Mouse (Mus musculus) embryonic stem cell, embryonic (primary cell): ENCODE results near the gene Slc6a3.

Experiments
- CTCF ChIA-PET, 4 experiments: fragments of 300-600 bp in 2 of 4; fragments of 350-600 bp in 2 of 4; sonication (Branson Sonifier 250); formaldehyde crosslinking; loops; one replicate each; lab custom pipeline; 2022; ENCODE audit warnings: inconsistent platforms in 2 of 4; lab: Charles Lee
- POLR2A ChIA-PET, 4 experiments: fragments of 300-600 bp in 2 of 4; fragments of 350-600 bp in 2 of 4; sonication (Branson Sonifier 250); formaldehyde crosslinking; loops; one replicate each; lab custom pipeline; 2022; ENCODE audit warnings: antibody characterized with exemption in 4 of 4, inconsistent platforms in 1 of 4; lab: Charles Lee

Gene Slc6a3

DNA sequence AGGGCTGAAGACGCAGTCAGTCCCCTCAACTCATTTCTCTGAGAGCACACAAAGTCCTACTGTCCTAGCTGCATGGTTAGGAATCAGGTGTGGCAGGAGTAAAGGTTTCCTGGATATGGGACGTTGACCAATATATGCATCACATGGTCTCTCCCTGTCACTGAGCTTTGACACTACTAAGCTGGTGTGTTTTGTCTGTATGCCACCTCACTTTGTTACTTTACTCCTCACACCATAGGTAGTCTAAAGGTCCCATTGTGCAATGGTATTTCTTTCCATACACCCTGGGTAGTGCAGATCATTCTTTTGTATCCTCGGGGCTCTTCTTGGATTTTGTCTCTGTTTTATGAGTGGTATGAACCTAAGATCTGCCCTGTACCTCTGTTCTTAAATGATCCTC is 2.8 kb upstream of the Slc6a3 start:
- ChIA-PET POLR2A (no interaction called here), CTCF (interaction anchor here in 1 of 4 experiments (0.6 kb wide), 1 partner anchor 31 kb away, joined by 9 read pairs; no protein-coding TSS in a partner anchor)

DNA sequence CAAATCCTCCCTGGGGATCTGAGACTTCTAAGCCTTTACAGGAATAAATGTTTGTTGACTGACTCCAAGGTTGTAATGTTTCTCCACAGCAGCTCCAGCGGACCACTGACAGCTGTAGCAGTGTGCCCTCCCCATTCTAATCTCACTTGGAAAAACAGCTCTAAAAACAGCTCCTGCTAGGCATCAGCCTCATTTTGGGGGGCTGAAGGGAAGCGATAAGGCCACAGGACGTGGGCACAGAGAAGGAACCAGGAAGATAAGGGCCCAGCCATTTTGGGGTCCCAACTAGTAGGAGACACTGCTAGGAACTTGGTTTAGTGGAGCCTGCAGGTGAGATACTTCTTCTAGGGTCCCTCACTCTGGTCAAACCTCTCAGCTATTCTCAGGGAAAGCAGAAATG is 1.3 kb upstream of the Slc6a3 start:
- POLR2A ChIA-PET: interaction anchor here in 1 of 4 experiments (0.6 kb wide), 1 partner anchor 70 kb away, joined by 4 read pairs; no protein-coding TSS in a partner anchor
- CTCF ChIA-PET: no interaction called here

DNA sequence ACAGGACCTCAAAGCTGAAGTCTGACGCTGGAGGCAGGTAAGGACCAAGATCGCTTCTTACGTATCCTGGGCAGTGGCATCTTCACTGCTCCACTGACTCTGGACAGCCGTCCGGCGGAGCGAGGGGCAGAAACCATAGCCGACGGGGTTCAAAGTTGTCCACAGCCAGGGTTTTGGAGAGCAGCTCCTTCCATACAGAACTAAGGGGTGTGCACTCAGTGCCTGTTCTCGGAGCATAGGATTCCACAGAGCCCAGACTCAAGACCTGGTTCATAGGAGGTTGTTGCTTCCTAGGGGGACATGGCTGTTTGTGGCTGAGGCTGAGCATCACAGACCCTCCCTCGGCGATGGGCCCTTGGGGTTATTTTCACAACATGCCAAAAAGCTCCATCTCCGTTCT is 277 bp downstream of the Slc6a3 start:
- POLR2A ChIA-PET: interaction anchor here in 2 of 4 experiments (0.8 to 1.4 kb wide), 8 partner anchors 8 to 97 kb away, joined by 3 to 4 read pairs (median 3); partner anchors contain the start of gene Tert (in 1 of the 2)
- CTCF ChIA-PET: interaction anchor here (0.5 to 1.2 kb wide), 8 partner anchors 9 to 281 kb away, joined by 3 to 15 read pairs (median 3); no protein-coding TSS in a partner anchor

DNA sequence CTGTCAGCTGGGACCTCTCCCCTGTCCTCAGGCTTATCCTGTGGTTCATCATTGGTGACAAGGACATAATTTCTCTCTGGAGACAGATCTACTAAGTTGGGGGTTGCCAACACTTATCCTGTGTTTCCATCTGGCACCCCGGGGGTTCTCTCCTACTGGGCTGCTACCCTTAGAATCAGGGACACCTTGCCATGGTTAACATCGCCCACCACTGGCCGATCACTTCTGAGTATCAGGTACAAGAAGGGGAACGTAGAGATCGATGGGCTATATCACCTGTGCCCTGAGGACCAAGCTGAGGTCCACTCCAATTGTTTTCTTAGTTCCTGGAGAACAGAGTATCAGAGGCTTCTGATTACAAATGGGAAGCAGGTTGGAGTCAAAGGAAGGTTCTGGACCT is 27.7 kb downstream of the Slc6a3 start:
- POLR2A ChIA-PET: no interaction called here
- CTCF ChIA-PET: no interaction called here

DNA sequence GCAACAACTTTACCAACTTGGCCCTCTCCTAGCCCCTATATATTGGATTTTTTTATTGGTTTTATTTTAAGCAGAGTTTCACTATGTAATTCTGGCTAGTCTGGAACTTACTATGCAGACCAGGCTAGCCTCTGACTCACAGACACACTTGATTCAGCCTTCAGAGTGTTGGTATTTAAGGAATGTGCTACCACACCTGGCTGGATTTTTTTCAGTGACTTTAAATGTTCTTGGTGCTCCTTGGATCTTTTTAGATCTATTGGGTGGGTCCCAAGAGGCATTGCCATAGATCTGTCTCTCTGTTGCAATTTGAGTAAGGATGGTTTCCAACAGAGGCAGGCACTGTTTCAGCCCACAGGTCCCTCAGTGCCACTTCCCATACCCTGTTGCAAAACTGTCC is 38.5 kb downstream of the Slc6a3 start:
- ChIA-PET POLR2A (no interaction called here), CTCF (no interaction called here)

DNA sequence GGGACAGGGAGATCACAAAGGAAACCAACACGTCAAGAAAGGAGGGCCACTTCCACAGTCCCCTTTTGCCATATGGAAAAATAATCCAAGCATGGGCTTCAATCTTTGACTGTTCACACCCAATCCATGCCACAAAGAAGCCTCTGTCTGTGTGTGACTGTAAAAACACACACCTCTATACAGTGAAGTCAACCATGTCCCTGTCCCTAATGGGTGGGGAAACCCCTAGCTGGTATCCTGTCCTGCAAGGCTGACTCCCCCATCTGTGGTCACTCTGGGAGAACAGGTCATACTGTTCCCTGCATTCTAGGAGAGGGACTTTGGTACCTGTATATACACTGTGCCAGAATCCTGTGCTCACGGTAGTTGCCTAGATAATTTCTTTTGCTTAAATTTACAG is 40.7 kb downstream of the Slc6a3 start:
- ChIA-PET POLR2A (no interaction called here), CTCF (no interaction called here)

DNA sequence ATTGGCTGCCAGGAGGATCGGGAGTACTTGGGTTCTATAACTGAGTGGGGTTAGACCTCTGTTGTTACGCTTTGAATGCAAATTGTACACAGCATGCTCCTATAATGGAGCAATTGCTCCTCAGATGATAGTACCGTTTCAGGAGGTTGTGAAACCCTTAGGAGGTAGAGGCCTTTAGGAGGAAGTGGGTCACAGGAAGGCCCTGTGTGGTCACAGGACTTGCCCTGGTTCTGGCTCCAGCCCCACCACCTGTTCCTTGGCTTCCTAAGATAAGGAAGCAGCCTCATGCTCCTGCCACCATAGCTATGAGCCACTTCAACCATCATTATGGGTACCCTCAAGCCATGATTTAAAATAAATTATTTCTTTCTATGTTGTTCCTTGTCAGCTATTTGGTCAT is 54.9 kb downstream of the Slc6a3 start:
- ChIA-PET POLR2A (no interaction called here), CTCF (interaction anchor here in 2 of 4 experiments (0.6 to 0.7 kb wide), 2 partner anchors 32 to 35 kb away, joined by 3 read pairs; no protein-coding TSS in a partner anchor)

DNA sequence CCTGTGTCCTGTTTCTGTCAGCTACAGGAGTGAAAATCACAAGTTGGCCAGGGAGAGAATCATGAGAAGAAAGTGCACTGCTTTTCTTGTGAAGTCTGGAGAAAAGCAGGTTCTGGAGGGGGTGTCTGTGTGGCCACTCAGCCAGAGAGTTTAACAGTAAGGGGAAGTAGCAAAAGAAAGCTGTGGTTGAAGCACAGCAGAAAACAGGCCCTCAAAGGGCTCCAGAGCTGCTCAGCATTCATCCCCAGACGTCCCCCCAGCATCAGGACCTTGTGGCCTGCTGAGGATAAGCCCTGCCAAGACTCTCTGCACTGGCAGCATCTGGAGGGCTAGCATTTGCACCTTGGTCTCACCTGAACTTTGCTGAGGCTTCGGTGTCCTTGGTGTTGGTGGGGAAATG is 56.0 kb downstream of the Slc6a3 start:
- ChIA-PET CTCF (no interaction called here), POLR2A (no interaction called here)

DNA sequence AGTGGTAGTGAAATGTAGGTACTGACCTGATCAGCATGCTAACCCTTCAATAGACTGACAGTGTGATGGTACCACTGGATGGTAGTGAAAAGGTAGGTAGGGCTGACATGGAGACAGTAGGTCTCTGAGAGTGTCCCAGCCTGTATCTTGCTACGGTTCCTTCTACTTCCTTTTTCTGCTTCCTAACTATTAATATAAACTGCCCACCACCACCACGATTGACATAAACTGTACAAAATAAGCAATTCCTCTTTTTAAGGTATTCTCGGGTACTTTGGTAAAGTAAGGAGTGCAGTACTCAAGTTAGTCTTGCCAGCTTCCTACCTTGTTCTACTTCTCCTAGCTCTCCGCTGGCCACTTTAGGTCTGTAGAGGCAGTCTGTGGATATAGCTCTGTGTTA is 59.7 kb downstream of the Slc6a3 start:
- POLR2A ChIA-PET: interaction anchor here in 1 of 4 experiments (0.7 kb wide), 1 partner anchor 700 kb away, joined by 3 read pairs; no protein-coding TSS in a partner anchor
- CTCF ChIA-PET: no interaction called here

DNA sequence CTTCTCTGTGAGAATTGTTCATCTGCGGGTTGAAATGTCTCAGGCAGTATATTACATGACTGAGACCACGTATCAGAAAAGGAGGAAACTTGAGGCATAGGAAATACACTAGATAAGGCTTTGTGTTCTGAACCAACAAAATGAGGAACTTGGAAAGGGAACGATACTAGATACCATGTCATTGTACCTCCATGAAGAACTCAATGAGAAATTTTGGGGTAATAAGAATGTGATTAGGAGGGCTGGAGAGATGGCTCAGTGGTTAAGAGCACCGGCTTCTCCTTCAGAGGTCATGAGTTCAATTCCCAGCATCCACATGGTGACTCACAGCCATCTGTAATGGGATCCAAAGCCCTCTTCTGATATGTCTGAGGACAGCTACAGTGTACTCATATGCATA is 63.7 kb downstream of the Slc6a3 start:
- POLR2A ChIA-PET: no interaction called here
- CTCF ChIA-PET: no interaction called here

DNA sequence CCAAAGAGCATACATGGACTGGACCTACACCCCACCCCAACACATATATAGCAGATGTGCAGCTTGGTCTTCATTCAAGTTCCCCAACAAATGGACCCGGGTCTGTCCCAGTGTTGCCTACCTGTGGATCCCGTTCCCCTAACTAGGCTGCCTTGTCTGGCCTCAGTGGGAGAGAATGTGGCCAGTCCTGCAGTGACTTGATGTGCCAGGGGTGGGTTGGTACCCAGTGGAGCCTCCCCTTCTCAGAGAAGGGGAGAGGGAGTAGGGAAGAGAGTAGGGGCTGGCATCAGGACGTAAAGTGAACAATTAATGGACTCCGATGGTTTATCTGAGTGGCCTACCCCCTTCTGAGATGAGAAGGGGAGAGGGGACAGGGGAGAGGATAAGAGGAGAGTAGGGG is 66.5 kb downstream of the Slc6a3 start:
- ChIA-PET POLR2A (interaction anchor here in 2 of 4 experiments (1.0 to 5.1 kb wide), 4 partner anchors 13 to 23 kb away, joined by 3 to 25 read pairs (median 4); partner anchors contain the start of gene Tert (in 1 of the 2)), CTCF (interaction anchor here in 2 of 4 experiments (1.0 to 2.0 kb wide), 2 partner anchors 23 to 177 kb away, joined by 4 to 8 read pairs; partner anchors contain the start of gene Tert (in 1 of the 2))

DNA sequence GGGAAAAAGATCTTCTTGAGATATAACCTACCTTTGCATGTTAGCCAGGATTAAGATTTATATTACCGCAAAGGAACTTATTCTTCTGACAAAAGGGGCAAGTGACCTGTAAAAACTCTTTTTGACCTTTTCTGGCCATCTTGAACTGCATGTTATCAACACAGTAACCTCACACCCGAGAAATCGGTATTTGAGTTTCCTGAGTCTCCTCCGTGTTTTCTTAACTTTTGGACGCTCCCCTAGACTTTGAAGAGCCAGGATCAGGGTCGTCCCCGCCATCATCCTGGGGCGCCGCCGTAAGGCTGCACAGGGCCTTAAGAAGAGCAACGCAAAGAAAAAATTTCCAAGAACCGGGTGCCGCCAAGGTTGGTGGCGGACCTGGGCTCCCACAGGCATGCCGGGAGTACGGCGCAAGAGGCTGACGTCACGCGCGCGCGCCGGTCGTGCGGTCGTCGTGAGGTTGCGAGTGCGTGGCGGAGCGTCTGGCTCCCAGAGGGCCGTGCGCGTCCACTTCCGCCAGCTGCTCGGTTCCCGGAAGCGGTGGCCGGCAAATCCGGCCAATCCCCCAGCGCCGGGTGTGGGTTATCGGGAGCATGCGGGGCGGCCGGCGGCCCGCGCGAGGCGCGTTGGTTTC is 67.1 kb downstream of the Slc6a3 start, which contains the start of gene Clptm1l:
Gene Clptm1l, plus strand, starts transcription at position 485 of the 634 bp plus-strand sequence.
- POLR2A ChIA-PET: interaction anchor here in 2 of 4 experiments (0.6 to 5.1 kb wide), 13 partner anchors 10 to 405 kb away, joined by 3 to 25 read pairs (median 5); partner anchors contain the start of genes Tert (in 2 of the 2), Brd9 (in 1 of the 2), Lpcat1 (in 1 of the 2) and Tppp (in 1 of the 2)

DNA sequence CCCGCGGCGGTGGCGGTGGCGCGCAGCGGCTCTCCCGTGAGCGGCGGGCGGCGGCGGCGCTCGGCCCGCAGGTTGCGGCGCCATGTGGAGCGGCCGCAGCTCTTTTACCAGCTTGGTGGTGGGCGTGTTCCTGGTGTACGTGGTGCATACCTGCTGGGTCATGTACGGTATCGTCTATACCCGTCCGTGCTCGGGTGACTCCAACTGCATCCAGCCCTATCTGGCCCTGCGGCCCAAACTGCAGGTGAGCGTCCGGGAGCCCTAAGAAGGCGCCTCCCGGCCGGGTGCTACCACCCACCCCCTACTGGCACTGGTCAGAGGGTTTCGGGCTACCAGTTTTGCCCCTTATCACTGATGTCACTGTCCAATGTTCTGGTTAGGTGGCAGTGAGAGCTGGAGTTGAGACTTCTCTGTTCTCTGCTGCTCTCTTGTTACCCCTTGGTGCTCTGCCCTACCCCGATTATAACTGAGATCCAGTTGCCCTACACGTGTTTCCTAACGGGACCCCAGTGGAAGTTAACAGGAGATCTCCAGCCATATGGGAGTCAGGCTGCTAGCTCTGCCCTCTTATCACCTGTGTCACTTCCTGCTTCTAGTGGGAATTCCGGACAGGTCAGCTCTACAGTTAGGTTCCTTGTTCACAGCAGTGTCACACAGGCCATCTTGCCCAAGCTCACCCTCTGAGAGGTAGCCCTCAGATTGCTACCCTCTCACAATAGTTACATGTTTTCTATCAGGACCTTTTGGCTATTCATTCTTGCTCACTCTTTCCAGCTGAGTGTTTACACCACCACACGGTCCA is 67.8 kb downstream of the Slc6a3 start:
- POLR2A ChIA-PET: interaction anchor here in 2 of 4 experiments (0.6 to 5.1 kb wide), 17 partner anchors 9 to 405 kb away, joined by 3 to 25 read pairs (median 5); partner anchors contain the start of genes Tert (in 2 of the 2), Brd9 (in 1 of the 2), Lpcat1 (in 1 of the 2) and Tppp (in 1 of the 2)
- CTCF ChIA-PET: interaction anchor here in 1 of 4 experiments (0.7 to 2.0 kb wide), 3 partner anchors 22 to 28 kb away, joined by 3 to 8 read pairs (median 4); partner anchors contain the start of gene Tert

More for the DNA sequence above, 67.1 kb downstream of the Slc6a3 start, which contains the start of gene Clptm1l:
- CTCF ChIA-PET: interaction anchor here in 1 of 4 experiments (1.0 to 2.0 kb wide), 2 partner anchors 23 to 28 kb away, joined by 4 to 8 read pairs; partner anchors contain the start of gene Tert

DNA sequence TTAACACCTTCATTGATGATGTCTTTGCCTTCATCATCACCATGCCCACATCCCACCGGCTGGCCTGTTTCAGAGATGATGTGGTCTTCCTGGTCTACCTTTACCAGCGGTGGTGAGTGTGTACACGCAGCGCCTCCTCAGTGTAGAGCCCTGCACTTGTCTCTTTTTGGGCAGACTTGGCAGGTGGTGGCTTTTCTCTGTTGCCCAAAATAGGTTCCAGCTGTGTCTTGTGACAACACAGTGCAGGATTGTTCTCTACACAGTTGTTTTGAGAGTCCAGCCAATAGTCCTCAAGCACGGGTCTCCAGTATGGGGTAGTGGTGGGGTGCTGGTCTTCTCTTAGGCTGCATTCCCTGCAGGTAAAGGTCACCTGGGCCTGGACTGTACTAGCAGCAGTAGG is 81.9 kb downstream of the Slc6a3 start:
- CTCF ChIA-PET: interaction anchor here in 2 of 4 experiments (0.5 to 1.1 kb wide), 2 partner anchors 192 to 193 kb away, joined by 3 read pairs; no protein-coding TSS in a partner anchor
- POLR2A ChIA-PET: interaction anchor here in 2 of 4 experiments (0.8 to 2.7 kb wide), 5 partner anchors 8 to 38 kb away, joined by 3 to 10 read pairs (median 4); partner anchors contain the start of genes Clptm1l (in 1 of the 2) and Tert (in 1 of the 2)

DNA sequence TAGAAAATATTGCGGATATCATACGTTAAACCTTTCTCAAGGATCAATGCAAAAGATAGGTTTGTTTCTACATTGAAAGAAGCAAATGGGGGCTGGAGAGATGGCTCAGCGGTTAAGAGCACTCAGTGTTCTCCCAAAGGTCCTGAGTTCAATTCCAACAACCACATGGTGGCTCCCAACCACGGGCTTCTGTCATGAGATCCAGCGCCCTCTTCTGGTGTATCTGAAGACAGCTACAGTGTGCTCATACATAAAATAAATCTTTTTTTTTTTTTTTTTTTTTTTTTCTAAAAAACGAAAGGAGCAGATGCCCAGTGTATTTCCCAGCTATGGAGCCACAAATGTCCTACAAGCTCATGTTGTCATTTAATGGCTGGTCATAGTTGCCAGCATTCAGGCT is 84.1 kb downstream of the Slc6a3 start:
- ChIA-PET POLR2A (interaction anchor here (0.6 to 1.1 kb wide), 6 partner anchors 11 to 871 kb away, joined by 3 to 16 read pairs (median 4); no protein-coding TSS in a partner anchor), CTCF (interaction anchor here (0.6 to 1.1 kb wide), 13 partner anchors 9 to 599 kb away, joined by 3 to 8 read pairs (median 4); no protein-coding TSS in a partner anchor)

DNA sequence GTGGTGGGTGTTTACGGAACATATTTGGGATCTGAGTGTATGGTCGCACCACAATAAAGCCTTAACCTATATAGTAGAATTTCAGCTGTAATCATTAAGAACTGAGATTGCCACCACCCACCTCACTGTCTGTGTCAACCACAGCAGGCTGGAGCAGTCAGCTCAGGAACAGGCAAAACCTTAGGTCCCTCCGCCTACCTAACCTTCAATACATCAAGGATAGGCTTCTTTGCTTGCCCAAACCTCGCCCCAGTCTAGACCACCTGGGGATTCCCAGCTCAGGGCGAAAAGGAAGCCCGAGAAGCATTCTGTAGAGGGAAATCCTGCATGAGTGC is 89.8 kb downstream of the Slc6a3 start:
- ChIA-PET POLR2A (interaction anchor here in 3 of 4 experiments (0.6 to 4.7 kb wide), 20 partner anchors 8 to 311 kb away, joined by 3 to 25 read pairs (median 4); partner anchors contain the start of genes Brd9 (in 2 of the 3), Clptm1l (in 2 of the 3), Trip13 (in 2 of the 3) and Slc6a3 (in 1 of the 3)), CTCF (interaction anchor here (0.5 to 2.6 kb wide), 23 partner anchors 9 to 311 kb away, joined by 3 to 13 read pairs (median 4); partner anchors contain the start of genes Brd9 (in 1 of the 4), Clptm1l (in 1 of the 4) and Trip13 (in 1 of the 4))

DNA sequence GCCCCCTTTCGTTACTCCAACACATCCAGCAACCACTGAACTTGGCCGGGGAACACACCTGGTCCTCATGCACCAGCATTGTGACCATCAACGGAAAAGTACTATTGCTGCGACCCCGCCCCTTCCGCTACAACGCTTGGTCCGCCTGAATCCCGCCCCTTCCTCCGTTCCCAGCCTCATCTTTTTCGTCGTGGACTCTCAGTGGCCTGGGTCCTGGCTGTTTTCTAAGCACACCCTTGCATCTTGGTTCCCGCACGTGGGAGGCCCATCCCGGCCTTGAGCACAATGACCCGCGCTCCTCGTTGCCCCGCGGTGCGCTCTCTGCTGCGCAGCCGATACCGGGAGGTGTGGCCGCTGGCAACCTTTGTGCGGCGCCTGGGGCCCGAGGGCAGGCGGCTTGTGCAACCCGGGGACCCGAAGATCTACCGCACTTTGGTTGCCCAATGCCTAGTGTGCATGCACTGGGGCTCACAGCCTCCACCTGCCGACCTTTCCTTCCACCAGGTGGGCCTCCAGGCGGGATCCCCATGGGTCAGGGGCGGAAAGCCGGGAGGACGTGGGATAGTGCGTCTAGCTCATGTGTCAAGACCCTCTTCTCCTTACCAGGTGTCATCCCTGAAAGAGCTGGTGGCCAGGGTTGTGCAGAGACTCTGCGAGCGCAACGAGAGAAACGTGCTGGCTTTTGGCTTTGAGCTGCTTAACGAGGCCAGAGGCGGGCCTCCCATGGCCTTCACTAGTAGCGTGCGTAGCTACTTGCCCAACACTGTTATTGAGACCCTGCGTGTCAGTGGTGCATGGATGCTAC is 90.4 kb downstream of the Slc6a3 start, which contains the start of gene Tert:
Gene Tert, plus strand, starts transcription at position 167 of the 805 bp plus-strand sequence.
- CTCF ChIA-PET: interaction anchor here (0.6 to 2.6 kb wide), 24 partner anchors 9 to 311 kb away, joined by 3 to 13 read pairs (median 4); partner anchors contain the start of genes Brd9 (in 1 of the 4), Clptm1l (in 1 of the 4) and Trip13 (in 1 of the 4)
- POLR2A ChIA-PET: interaction anchor here in 3 of 4 experiments (0.5 to 4.7 kb wide), 27 partner anchors 9 to 311 kb away, joined by 3 to 25 read pairs (median 4); partner anchors contain the start of genes Brd9 (in 2 of the 3), Clptm1l (in 2 of the 3), Trip13 (in 2 of the 3) and Slc6a3 (in 1 of the 3)
